Mouse (Mus musculus) heart, adult 11 months (tissue): ENCODE data around the gene Lysmd1.

Experiments used
- DNase-seq: peaks from one replicate; pipeline ENCODE4 v3.0.0; 2022

The Lysmd1 gene

DNA sequence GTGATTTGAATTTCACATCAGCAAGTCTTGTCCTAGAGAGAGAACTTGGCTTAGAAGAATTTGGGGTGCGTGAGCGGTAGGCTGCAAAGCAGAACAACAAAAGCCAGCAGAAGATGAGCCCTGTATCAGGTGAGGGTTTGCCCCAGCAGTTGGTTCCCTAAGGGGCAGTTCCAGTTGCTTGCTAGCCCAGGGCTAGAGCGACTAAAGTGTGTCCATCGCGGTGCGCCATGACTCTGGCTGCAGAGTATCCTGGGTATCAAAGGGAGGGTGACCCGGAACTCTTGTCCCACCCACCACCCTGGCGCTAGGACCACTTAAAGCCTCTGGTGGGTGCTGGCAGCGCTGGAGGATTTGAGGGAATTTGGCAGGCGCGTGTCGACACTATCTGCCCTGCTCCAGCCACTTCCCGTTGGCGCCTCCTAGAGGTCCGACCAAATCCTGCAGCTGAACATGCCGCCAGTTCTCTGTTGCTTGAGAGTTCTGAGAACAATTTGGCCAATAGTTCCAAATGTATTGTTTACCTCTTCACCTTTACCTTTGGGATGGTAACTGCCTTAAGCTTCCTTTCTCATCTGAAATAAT lies 40.2 kb downstream of the Lysmd1 start:
- peak; percentile 97 for DNase-seq

- DNase-seq: no peak
These were observed 42.6 kb downstream of the Lysmd1 start for GRCm38 (mm10) chr3:95176500-95176899.

- no peak for DNase-seq
These were observed 43.7 kb downstream of the Lysmd1 start for GRCm38 (mm10) chr3:95177583-95177982.

DNA sequence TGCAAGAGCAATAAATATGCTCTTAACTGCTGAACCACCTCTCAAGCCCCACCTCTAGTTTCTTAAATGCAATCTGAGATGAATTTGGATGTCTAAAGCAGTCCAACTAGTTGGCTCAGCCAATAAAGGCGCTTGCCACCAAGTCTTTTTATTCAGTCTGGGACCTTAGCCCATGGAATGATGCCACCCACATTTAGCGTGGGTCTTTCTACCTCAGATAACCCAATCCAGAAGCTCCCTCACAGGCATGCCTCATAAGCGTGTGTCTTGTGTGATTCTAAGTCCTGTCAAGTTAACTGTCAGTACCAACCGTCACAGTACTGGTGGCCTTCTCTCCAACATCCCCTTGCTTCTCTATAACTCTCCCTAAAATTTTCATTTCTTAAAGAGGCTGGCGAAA lies 45.1 kb downstream of the Lysmd1 start:
- no peak for DNase-seq

DNA sequence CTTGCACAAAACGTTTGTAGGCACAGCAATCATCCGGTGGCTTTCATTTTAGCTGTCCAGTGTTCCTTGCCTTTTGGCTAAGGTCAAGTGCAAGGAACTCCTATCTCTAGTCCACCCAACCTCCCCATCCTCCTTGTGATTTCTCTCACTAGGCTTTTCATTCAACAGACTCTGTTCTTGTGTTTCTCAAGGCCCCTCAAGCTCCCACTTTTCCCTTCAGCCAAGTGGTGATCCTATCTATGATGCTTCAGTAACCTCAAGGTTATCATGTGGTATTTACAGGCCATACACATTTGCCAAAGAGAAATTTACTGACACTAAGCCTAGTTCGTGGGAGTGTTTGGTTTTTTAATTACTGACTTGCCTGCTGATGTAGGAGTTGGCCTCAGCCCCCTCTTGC lies 46.0 kb downstream of the Lysmd1 start:
- DNase-seq: peak; percentile 51

GRCm38 (mm10) chr3:95181841-95182240 lies 48.0 kb downstream of the Lysmd1 start:
- no peak for DNase-seq

DNA sequence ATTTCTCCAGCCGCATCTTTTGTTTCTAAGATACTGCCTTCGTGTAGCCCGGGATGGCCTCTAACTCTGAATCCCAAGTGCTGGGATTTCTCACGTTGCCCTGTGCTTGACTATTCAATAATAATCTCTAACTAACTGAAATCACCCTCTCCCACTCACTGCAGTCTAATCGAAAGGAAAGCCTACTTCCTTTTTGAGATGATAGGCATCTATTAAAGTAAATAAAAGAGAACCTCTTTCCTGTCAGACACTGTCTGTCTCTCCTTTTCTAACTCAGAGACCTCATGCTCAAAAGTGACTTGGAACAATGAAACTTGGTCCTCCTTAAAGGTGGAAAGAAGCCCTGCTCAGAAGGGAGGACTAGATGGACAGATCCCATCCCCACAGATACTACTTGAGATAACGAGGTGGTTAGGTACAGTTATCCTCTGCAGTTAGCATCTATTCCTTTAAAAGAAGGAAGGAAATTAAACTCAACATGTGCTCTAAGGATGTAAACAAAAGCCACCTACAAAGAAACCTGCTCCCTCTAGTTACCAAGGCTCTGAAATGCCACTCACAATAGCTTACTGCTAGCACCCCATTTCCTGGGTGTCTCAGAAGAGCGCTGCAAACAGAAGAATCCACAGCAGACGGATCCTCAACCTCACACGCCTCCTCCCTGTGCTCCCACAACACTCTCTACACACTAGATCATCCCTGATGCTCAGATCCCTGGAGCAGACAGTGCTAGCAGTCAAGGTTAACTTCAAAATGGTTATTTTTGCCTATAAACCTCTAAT lies 51.1 kb downstream of the Lysmd1 start:
- no peak for DNase-seq

DNA sequence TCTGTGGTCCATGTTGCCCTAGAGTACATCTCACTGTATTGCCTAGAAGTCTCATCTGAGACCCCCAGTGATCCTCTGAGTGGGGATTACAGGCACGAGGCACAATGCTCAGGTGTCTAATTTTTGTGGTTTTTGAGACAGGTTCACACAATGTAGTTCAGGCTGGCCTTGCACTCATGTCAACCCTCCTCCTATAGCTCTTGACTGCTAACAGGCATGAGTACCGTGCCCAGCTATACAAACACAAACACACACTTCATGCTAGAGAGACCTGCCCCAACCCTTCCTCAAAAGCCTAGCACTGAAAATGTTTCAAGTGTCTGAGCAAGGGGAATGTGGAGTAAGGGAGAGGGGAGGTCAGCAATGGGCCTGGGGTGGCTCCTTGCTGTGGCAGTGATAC lies 52.2 kb downstream of the Lysmd1 start:
- peak; percentile 75 for DNase-seq

DNA sequence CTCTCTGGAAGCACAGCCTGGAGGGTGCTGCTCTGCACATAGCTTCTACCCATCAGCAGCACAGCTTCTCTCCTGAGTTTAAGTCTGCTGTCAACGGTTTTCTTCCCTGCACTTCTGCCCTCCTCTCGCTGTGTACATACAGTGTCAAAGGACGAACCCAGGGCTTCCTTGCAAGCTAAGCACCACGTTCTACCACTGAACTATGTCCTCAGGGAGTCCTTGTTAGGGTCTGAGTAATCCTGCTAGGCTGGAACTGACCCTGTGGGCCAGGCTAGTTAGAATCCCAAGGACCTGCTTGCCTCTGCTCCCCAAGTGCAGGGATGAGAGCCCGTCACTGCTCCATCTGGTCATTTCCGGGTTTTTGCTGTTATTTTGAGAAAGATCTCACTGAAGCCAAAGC lies 53.0 kb downstream of the Lysmd1 start:
- DNase-seq: no peak
